In genomic region chr19:53648802-53649236, GRCm38 (mm10) we compare ENCODE assay signal across 8 mouse cellular contexts. TPM values are rescaled to one million over a fixed set of nuclear protein-coding genes. Genes with fewer than 3 reads are reported as not detected.
DNase-seq lines count a peak whose midpoint lies in the region; ATAC-seq and TF ChIP-seq lines count a peak whose summit lies in the region.

No protein-coding gene starts in this region.

- no peak overlapping the region for H3K27ac ChIP-seq in ES-E14 (ENCODE audit: insufficient read depth, low read depth, low read length, poor library complexity, severe bottlenecking)
- H3K27ac ChIP-seq in forebrain, embryonic 14.5 days (ENCODE audit: low read depth, low read length): no peak overlapping the region

- H3K36me3 ChIP-seq in ES-E14 (ENCODE audit: control insufficient read depth, insufficient read depth, low read length, poor library complexity, severe bottlenecking): peaks cover 25% of the 10 kb centered on the region
- peaks cover 33% of the 10 kb centered on the region for H3K36me3 ChIP-seq in forebrain, embryonic 14.5 days (ENCODE audit: control insufficient read depth, insufficient read depth, low read length)

- H3K9me3 ChIP-seq in ES-E14 (ENCODE audit: control insufficient read depth, insufficient read depth, low read depth, low read length): no peaks in the 10 kb centered on the region
- no peaks in the 10 kb centered on the region for H3K9me3 ChIP-seq in forebrain, embryonic 14.5 days (replicated peaks; ENCODE audit: control insufficient read depth, low read length)

- H3K9ac ChIP-seq in ES-E14 (ENCODE audit: insufficient read depth, low read depth, low read length, poor library complexity, severe bottlenecking): no peak overlapping the region
- H3K9ac ChIP-seq in forebrain, embryonic 14.5 days (ENCODE audit: low read length): no peak overlapping the region; the same call in 1 of the 2 replicates

- H3K4me3 ChIP-seq in ES-E14 (ENCODE audit: insufficient read depth in 1 of 2, low read depth in 1 of 2, low read length in 2 of 2, poor library complexity in 1 of 2, severe bottlenecking in 1 of 2): no peak overlapping the region
- H3K4me3 ChIP-seq in forebrain, embryonic 14.5 days (ENCODE audit: low read depth, low read length): no peak overlapping the region

- intact Hi-C loops in heart, postnatal 14 days (cut with DNase I): loop anchor here (2.0 to 10.0 kb wide), 5 partner anchors 54 to 256 kb away; no protein-coding TSS in a partner anchor

- in situ Hi-C loops in ES-E14 (cut with MboI; ENCODE audit: low sequenced_read_pairs in 2 of 2, unreplicated experiment in 2 of 2): no loop called here

- DNase-seq in ES-E14 (ENCODE audit: low read depth, low spot score): peak; percentile 78
- DNase-seq in c-Kit-positive CD71-positive TER-119-positive erythroid progenitor cells, embryonic 14.5 days (ENCODE audit: low spot score): peak; percentile 53
- peak; percentile 84 for DNase-seq in forebrain, embryonic 14.5 days (ENCODE audit: low spot score)
- DNase-seq in heart, postnatal 14 days: peak; percentile 68 to 82
- DNase-seq in layer of hippocampus, adult 11-12 months (ENCODE audit: low spot score): peak; percentile 83
- peak; percentile 41 to 56 for DNase-seq in lung, adult 18-20 months
- peak; percentile 27 to 66 for DNase-seq in thymus, postnatal 10 days (ENCODE audit: low spot score in 2 of 2)

- no peaks in the 10 kb centered on the region for H3K27me3 ChIP-seq in forebrain, embryonic 14.5 days (replicated peaks; ENCODE audit: control insufficient read depth, insufficient read depth, low read length)

- no peak overlapping the region for H3K4me2 ChIP-seq in forebrain, embryonic 14.5 days (ENCODE audit: low read length)

- peak; percentile 75 for ATAC-seq in forebrain, embryonic 14.5 days
- peak; percentile 59; the same call in 1 of the 2 replicates for ATAC-seq in neutrophil, adult 5-6 weeks (ENCODE audit: extremely low read depth, insufficient number of reproducible peaks, low FRiP score, poor library complexity, severe bottlenecking)

- peaks cover 0 to 8% of the 10 kb centered on the region in 2 experiments; a peak in 1 of 4 replicates for H3K4me1 ChIP-seq in ES-E14 (ENCODE audit: control insufficient read depth in 2 of 2, insufficient read depth in 2 of 2, low read length in 2 of 2, poor library complexity in 1 of 2)
- peaks cover 3% of the 10 kb centered on the region; the same call in 1 of the 2 replicates for H3K4me1 ChIP-seq in forebrain, embryonic 14.5 days (ENCODE audit: control insufficient read depth, insufficient read depth, low read length)

- WGBS in forebrain, embryonic 14.5 days: 30% methylated on average over 10 of the region's 10 CpGs

TF ChIP-seq in ES-E14, 5 proteins besides CTCF, POLR2A, EP300 and RAD21:
- TF ChIP-seq MAFK (IDR thresholded peaks at IDR 0.05; ENCODE audit: insufficient read depth, low read depth, low read length): peak; percentile 52; the same call in 1 of the 2 replicates
- TF ChIP-seq HCFC1 (IDR thresholded peaks at IDR 0.05; ENCODE audit: borderline replicate concordance, insufficient read depth, low read length): no peak
- TF ChIP-seq ZC3H11A (IDR thresholded peaks at IDR 0.05; ENCODE audit: borderline replicate concordance, low read depth, low read length): peak; percentile 84; the same call in 1 of the 2 replicates
- no peak for TF ChIP-seq ZNF384 (IDR thresholded peaks at IDR 0.05; ENCODE audit: low read depth, low read length)

RNA-seq across cellular contexts. Expression of gene Rbm20, which starts 28.3 kb away (rescaled TPM):
- total RNA-seq in ES-E14 (2012; rRNA removed): 1.4 and 2.5 TPM in 2 replicates
- 4.4 and 4.7 TPM in 2 replicates for polyA plus RNA-seq in forebrain, embryonic 14.5 days (2014; fragmentation: Nextera tagmentation; extraction: Ambion mirVana)
- total RNA-seq in heart, postnatal 14 days (2021): 100 to 1,000 TPM; 224 to 225 TPM
- 0.12 TPM in 1 of 2 replicates, not detected in the other for total RNA-seq in neutrophil, adult 5-6 weeks (2017)

RNA-seq across cellular contexts. Expression of gene Smc3, which starts 48.6 kb away (rescaled TPM):
- 54.8 and 76.0 TPM in 2 replicates for total RNA-seq in ES-E14 (2012; rRNA removed)
- 61.8 and 70.9 TPM in 2 replicates for polyA plus RNA-seq in forebrain, embryonic 14.5 days (2014; fragmentation: Nextera tagmentation; extraction: Ambion mirVana)
- total RNA-seq in heart, postnatal 14 days (2021): 10 to 100 TPM; 22.1 to 22.8 TPM
- 105 and 114 TPM in 2 replicates for total RNA-seq in neutrophil, adult 5-6 weeks (2017)

RNA-seq across cellular contexts. Expression of gene Nutf2-ps1, which starts 60.0 kb away (rescaled TPM):
- 38.3 and 48.2 TPM in 2 replicates for total RNA-seq in ES-E14 (2012; rRNA removed)
- polyA plus RNA-seq in forebrain, embryonic 14.5 days (2014; fragmentation: Nextera tagmentation; extraction: Ambion mirVana): 276 and 308 TPM in 2 replicates
- total RNA-seq in heart, postnatal 14 days (2021): 10 to 100 TPM; 85.0 to 85.9 TPM
- 4.2 and 10.1 TPM in 2 replicates for total RNA-seq in neutrophil, adult 5-6 weeks (2017)

Comparison
In these comparisons a context has a peak if more than half of its experiments do, and no peak if none do; other contexts are left out.
1. RNA of gene Rbm20, which starts 28.3 kb away (total RNA-seq): 224 to 225 TPM in heart, postnatal 14 days; 1.4 to 2.5 TPM in ES-E14 and 0.12 TPM in neutrophil, adult 5-6 weeks; every median in the first group is over 10 times any median in the second.
2. Peak in every context shown above with its lines, with median percentiles within 50 percentile points of each other: DNase-seq.